Mouse (Mus musculus) spleen, postnatal 36 days (tissue): ENCODE results near the gene Yes1.
A peak's percentile ranks its signal among the peaks of the same experiment; 100 is the strongest.
"Not testable (repeated sequence)": the region's sequence is repeated elsewhere in the genome, so short reads cannot be mapped to it uniquely, and the experiment has no call there.

Experiments
- DNase-seq, 2 experiments: peaks; one replicate each; pipeline ENCODE4 v3.0.0; 2022; ENCODE audit warnings: low spot score in 2 of 2, mixed read lengths in 1 of 2

Gene Yes1

DNA sequence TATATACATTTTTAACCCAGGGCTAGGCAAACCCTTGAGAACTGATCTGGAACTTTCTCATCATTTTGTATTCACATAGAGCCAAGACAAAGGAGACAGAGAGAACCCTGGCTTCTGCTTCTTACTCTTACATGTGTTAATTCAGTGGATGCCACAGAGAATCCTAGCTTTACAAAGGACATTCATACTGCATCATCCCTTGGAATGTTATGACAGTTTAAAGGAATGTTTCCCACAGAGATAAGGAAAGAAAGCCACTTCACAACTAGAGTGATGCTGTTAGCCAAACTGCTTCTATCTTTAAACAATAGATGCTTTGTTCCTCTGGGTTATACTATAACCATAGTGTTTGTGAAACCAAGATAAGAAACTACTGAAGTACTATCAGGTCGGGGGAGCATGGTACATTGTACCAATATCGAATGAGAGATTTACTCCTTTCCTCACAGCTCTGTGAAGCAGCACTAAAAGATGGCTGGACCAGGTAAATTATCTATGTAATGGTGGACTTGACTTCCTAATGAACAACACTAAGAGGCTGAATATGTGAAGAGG lies 95.3 kb downstream of the Yes1 start:
- DNase-seq, result no peak

DNA sequence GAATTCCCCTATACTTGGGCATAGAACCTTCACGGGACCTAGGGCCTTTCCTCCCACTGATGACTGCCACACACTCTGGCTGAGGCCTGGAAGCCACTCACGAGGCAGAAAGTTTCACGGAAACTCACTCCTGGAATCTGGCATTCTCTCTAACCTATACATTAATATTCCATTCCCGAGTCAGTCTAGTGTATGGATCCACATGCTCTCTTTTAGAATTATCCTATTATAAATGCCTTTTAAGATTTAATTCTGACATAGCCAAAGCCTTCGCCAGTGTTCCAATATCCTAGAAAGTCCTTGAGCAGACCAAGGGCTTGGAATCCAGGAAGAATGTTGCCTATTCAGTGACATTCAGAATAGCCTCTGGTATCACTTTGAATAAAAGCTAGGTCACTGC lies 100.5 kb downstream of the Yes1 start:
- no peak for DNase-seq

DNA sequence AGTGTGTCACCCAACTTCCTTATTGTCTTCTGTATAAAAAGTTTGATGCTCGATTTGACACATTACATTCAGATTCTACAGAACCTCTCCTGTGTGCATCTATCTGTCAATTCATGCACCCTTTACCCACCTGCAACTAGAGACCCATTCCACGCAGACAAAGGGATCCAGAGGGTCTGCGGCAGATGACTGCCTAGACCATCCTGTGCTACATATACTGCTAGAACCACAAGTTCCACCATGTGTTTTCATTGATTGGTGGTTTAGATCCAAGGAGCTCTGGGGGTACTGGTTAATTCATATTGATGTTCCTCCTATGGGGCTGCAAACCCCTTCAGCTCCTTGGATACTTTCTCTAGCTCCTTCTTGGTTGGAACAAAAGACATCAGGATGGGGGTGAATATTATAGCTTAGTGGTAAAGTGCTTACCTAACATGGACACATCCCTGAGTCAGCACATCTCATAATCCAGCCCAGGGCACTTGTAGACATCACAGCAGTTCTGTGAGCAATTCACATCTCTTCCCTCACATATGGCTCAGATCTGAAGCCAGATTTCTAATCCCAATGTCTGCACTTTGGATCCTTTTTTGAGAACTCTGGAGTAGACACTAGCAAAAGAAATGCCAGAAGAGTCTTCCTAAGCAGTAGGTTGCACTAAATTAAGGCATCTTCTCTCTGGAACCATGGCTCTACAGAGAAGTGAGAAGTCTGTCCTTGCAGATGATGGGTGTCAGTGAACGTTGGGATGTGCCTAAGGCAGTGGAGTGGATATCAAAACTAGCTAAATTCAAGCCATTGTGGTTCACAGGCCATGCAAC lies 101.5 kb downstream of the Yes1 start:
- no peak for DNase-seq

DNA sequence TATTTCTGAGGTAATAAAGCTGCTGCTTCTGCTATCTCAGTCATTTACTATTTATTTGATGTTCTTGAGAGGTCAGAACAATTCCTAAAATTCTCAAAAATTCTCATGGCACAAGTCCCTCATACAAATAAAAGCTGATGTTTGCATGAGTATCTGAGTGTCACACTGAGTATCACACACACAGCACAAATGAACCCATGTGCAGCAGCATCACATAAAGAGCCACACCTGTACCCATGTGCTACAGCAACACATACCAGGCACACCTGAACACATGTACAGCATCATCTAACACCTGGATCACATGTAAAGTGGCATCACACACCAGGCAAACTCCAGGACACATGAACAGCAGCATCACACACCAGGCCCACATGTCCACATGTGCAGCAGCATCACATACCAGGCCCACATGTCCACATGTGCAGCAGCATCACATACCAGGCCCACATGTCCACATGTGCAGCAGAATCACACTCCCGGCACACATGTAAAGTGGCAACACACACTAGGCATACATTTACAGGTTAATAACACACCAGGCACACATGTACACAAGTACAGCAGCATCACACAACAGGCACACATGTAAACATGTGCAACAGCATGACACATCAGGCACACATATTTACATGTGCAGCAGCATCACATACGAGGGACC lies 102.2 kb downstream of the Yes1 start:
- no peak for DNase-seq

DNA sequence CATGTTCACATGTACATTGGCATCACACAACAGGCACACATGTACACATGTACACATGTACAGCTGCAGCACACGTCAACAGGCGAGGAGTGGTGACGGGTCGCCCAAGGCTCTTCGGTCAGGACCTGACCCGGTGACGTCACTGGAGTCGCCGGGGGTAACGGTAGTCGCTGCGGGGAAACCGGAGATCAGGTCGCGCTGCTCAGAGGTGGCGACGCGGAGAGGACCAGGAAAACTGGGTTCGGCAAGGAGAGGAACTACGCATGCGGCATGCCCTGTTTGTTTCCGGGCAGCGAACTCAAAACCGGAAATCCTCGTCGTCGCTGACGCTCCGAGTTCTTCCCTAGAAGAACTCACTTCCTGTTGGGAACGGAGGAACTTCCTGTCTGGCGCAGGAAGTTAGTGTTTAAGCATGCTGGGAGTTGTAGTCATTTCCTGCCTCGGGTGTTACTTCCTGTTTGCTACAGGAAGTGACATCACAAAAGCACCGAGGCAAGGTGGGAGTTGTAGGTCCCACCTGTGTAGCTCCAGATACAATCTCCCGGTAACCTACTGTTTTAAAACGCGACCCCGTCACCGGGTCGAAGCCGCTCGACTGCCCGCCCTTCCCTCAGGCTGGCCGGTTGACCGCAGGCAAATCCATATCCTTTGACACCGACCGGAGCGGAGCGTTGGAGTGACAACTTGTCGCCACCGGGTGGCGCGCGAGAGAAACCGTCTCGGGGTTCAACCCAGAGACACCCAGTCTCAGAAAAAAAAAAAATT lies 102.9 kb downstream of the Yes1 start:
- peak; percentile 88 to 91 for DNase-seq

DNA sequence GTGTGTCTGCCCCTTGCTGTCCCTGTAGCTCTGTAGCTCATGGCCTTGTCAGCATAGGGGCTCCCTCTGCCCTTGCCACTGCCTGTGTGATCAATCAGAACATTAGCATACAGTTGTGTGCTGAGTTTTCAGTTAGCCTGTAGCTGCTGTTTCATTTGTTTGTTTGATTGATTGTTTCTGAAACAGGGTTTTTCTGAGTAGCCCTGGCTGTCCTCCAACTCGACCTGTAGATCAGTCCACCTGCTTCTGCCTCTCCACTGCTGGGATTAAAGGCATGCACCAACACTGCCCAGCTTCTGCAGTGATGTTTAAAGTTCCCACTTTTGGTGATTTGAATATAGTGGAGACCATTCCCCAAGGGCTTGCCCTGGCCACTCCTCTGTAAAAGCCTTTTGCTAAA lies 106.8 kb downstream of the Yes1 start:
- no peak for DNase-seq

DNA sequence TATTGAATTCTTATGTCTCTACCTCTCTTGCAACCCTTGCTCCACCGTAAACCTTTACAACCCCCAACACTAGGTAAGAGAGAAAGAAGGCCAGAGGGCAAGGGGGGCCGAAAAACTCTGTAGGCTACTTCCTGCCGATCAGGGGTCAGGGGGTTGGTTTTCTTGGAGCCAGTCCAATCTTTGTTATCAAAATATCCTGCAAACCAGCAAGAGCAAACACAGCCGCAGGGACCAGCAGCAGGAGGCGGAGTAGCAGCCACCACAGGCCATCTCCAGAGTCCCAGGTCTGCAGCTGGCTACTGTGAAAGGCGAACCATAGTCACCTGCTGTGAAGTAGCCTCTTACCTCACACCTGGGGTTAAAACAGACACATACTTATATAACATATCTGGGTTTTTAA lies 107.9 kb downstream of the Yes1 start:
- no peak for DNase-seq

DNA sequence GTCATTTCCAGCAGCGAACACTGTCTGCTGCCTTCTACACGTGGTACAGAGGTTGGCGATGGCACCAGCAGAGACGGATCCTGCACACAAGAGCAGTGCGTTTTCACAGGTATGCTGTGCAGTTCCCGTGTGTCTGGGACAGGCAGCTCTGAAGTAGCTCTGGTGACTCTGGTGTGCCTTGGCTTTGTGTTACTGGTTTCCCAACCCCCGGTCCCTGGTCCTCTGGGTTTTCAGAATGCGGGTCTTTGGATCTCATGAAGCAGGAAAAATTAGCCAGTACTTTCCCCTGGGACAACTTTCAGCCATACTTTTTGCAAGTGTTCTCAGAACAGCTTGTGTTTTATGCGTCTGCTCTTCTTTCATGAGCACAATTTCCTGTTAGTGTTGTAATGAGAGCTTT lies 109.4 kb downstream of the Yes1 start:
- no peak for DNase-seq

DNA sequence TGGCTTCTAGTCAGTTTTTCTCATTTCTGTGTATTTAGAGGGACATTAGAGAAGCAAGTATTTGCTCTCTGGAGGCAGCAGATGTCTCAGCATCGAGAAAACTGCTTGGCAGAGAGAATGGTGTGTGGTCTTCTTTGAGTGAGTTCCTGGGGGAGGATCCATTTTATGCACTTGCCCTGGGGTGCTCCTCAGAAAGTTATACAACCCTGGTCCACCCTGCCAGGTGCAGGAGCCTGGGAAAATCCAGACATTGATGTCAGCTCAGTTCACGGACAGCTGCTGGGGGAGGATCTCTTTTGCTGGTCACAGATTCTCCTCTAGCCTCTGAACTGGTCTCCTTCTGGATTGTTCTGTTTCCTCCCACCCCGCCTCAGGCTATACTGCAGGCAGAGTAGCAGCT lies 110.3 kb downstream of the Yes1 start:
- no peak for DNase-seq

DNA sequence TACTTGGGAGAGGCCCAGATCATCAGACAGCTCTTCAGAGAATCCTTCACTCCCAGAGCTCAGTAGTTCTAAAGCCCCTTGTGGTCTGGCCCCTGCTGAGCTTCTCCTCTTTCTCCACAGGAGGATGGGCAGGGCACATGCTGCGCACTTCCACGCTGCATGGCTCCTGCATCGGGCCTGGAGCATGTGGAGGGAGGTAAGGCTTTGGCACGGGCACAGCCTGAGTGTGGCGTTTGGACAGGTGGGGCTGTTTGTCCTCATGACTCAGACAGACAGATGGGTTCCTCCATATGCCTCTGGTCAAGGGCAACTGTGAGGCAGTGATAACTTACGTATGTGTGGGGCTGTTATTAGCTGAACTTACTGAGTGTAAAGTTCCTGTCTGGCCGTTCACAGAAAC lies 111.3 kb downstream of the Yes1 start:
- no peak for DNase-seq

DNA sequence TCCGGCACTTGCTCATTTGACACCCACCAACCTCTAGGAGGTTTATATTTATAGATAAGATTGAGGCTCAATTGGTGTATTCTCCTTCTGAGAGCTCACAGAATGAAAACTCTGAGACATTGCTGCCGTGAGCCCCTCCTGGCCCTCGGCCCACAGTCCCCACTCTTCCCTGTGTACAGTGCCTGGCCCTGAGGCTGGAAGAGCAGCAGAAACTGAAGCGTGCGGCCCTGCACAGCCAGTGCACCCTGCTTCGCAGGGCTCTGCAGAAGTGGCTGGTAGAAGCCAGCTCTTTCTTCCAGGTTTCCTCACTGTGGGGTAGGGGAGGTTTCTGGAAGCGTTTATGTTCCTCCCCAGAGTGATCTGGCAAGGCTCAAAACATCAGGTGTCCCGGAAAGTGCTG lies 111.7 kb downstream of the Yes1 start:
- DNase-seq, result not testable (repeated sequence)

DNA sequence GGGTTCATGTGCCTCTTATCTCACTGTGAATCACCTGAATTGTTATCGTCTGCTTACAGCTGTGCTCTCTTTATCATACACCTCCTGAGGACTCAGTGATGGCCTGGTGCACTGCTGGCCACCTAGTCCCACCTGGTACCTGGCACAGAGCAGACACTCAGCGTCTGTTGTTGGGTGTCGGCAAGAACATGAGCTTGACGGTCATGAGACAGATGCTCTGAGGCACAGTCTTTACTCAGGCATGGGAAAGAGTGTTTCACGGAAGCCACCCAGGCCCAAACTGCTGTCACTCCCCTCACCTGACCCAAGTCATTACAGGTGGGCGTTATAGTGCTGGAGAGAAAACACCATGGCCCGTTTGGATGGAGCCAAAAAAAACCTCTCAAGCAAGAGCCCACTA lies 113.0 kb downstream of the Yes1 start:
- no peak for DNase-seq

DNA sequence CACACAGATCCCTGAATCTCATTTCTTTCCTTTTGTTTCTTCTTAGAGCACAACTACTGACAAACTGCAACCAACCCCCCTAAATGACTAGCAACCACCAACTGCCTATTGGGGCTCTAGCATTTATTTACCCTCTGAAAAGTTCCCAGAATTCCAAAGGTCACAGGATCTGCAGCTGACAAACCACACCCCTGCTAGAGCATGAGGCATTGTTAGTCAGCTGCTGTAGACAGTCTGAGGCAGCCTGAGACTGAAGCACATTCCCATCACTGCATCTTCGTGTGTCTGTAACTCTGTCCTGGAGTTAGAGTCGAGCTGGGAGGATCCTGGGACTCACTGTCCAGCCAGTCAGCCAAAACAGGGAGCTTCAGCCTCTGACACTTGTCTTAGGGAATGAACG lies 114.4 kb downstream of the Yes1 start:
- DNase-seq, result not testable (repeated sequence)

DNA sequence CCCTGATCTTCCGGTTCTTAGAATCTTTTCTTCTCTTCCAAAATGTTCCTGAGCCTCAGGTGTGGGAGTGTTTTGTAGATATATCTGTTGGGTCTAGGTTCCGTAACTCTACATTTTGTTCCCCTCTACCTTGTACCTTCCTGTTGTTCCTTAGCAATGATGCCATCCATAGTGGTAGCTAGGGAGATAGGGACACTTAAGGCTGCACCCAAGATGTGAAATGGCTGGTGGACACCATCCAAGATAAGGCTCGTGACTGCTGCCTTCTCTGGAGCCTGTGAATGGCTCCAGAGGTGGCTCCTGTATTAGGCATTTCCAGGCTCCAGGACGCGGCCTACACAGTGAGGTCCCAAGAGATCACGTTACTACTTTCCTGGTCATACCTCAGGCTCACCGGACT lies 117.3 kb downstream of the Yes1 start:
- no peak for DNase-seq

DNA sequence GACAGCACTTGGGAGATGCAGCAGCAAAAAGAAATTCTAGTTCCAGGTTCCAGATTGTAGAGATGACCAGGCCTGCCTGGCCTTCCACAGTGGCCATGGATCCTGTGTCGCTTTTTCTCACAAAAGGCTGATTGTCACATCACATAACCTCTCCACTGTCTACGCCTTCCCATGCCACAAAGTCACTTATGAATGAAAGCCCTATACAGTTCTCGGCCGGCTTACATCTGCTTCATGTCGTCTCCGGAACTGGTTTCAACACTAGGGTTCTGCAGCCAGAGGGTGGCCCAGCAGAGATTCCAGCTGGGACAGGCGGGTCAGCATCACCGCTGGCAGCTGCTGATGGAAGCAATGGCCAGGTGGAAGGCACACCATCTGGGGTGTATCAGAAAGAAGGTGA lies 117.9 kb downstream of the Yes1 start:
- DNase-seq, result no peak

DNA sequence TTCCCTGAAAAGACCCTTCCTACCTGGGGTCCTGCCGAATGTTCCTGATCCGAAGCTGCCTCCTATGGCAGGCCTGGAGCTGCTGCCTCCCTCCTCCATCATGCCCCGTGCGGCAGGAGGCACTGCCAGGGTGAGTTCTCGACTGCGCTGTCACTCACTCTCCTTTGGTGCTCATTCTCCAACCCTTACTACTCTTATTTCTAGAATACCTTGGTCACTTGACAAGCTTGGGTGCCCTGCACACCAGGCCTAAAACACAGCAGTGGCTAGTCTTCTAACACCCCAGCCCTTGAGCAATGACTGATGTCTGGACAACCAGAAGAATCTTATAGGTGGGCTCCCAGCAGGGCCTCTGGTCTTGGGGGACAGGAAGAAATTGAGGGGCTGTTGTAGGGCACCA lies 122.9 kb downstream of the Yes1 start:
- not testable (repeated sequence) for DNase-seq

DNA sequence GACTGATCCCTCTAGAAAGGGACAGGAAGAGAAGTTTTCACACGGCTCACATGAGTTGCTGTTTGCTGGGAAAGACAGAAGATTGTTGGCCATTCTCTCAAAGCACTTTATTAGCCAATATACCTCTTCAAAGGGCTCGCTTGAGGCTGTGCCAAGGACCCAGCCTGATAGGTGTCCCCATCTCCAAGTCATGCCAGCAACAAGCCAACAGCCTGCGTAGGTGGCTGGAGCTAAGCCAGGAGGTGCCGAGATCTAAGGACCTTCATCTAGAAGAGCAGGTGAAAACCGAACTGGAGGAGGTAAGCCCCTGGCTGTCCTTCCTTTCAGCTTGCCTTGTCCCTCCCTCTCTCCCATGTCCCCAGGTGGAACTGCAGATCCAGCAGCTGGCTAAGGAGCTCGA lies 124.8 kb downstream of the Yes1 start:
- DNase-seq, result no peak
